Mouse (Mus musculus) liver, embryonic 12.5 days (tissue): Measurements from ENCODE around the gene Usp34. TPM values are rescaled to one million over a fixed set of nuclear protein-coding genes. Genes with fewer than 3 reads are reported as not detected.

ENCODE experiments used
- ATAC-seq: fragments of 200-750 bp; cut with Nextera tagmentation; 2 replicates; pipeline ENCODE4 v1.8.0; 2017; ENCODE audit warnings: moderate number of reproducible peaks, mild to moderate bottlenecking, moderate library complexity
- H3K27ac ChIP-seq: fragments of 300-500 bp; sonication (generic); 2 replicates; pipeline ENCODE4 v1.5.1; 2016; ENCODE audit warnings: mild to moderate bottlenecking
- H3K27me3 ChIP-seq: fragments of 300-500 bp; sonication (generic); replicated peaks from 2 replicates; pipeline ENCODE4 v1.6.1; 2016; ENCODE audit warnings: mild to moderate bottlenecking, moderate library complexity
- H3K36me3 ChIP-seq: fragments of 300-500 bp; sonication (generic); 2 replicates; pipeline ENCODE4 v1.6.1; 2016; ENCODE audit warnings: mild to moderate bottlenecking, moderate library complexity
- H3K4me1 ChIP-seq: fragments of 300-500 bp; sonication (generic); 2 replicates; pipeline ENCODE4 v1.6.1; 2016
- H3K4me2 ChIP-seq: fragments of 300-500 bp; sonication (generic); 2 replicates; pipeline ENCODE4 v1.6.1; 2016; ENCODE audit warnings: mild to moderate bottlenecking, moderate library complexity
- H3K4me3 ChIP-seq: fragments of 300-500 bp; sonication (generic); 2 replicates; pipeline ENCODE4 v1.5.1; 2016; ENCODE audit warnings: mild to moderate bottlenecking, moderate library complexity
- H3K9ac ChIP-seq: fragments of 300-500 bp; sonication (generic); 2 replicates; pipeline ENCODE4 v1.6.1; 2016; ENCODE audit warnings: mild to moderate bottlenecking, moderate library complexity
- H3K9me3 ChIP-seq: fragments of 300-500 bp; sonication (generic); replicated peaks from 2 replicates; pipeline ENCODE4 v1.6.1; 2016; ENCODE audit warnings: mild to moderate bottlenecking, moderate library complexity
- WGBS: fragments of 180-500 bp; shearing (Covaris S2); methylation state at CpG from one replicate; pipeline ENCODE4 v1.1.7; 2016; ENCODE audit not compliant: insufficient replicate concordance; 5-methylcytosine and 5-hydroxymethylcytosine counted together
- polyA plus RNA-seq: library from polyadenylated mRNA; unstranded; fragments of >200 nt; fragmentation: Nextera tagmentation; extraction: Ambion mirVana; gene quantifications from 2 replicates; pipeline ENCODE4 v1.2.1, GENCODE M21; 2016

Gene Usp34
- polyA plus RNA-seq, 1 experiment from 2014 or later, result 10.7 TPM

GRCm38 (mm10) chr11:23364348-23364747 is 57.7 kb downstream of the Usp34 start:
- Histone ChIP-seq H3K4me3 (no peak overlapping the region), H3K36me3 (peaks cover 55% of the 10 kb centered on the region), H3K9me3 (no peaks in the 10 kb centered on the region), H3K9ac (no peak overlapping the region), H3K27me3 (no peaks in the 10 kb centered on the region), H3K4me1 (no peaks in the 10 kb centered on the region), H3K27ac (no peak overlapping the region), H3K4me2 (no peak overlapping the region)
- ATAC-seq, result no peak
- 81% methylated on average over 3 of the region's 3 CpGs for WGBS

GRCm38 (mm10) chr11:23372032-23372431 is 65.3 kb downstream of the Usp34 start:
- no peaks in the 10 kb centered on the region for H3K27me3 ChIP-seq
- H3K4me1 ChIP-seq, result no peaks in the 10 kb centered on the region
- no peak overlapping the region for H3K27ac ChIP-seq
- peaks cover 62% of the 10 kb centered on the region for H3K36me3 ChIP-seq
- H3K4me2 ChIP-seq, result no peak overlapping the region
- ATAC-seq, result no peak
- WGBS, result 87% methylated on average over 4 of the region's 4 CpGs
- no peak overlapping the region for H3K9ac ChIP-seq
- no peaks in the 10 kb centered on the region for H3K9me3 ChIP-seq
- H3K4me3 ChIP-seq, result no peak overlapping the region

- Histone ChIP-seq H3K27ac (no peak overlapping the region), H3K4me3 (no peak overlapping the region), H3K36me3 (peaks cover 63% of the 10 kb centered on the region), H3K4me2 (no peak overlapping the region), H3K27me3 (no peaks in the 10 kb centered on the region), H3K9me3 (no peaks in the 10 kb centered on the region), H3K4me1 (no peaks in the 10 kb centered on the region), H3K9ac (no peak overlapping the region)
- ATAC-seq, result no peak
Measured at GRCm38 (mm10) chr11:23372490-23372889, 65.8 kb downstream of the Usp34 start.

- H3K36me3 ChIP-seq, result peaks cover 59% of the 10 kb centered on the region
- H3K4me1 ChIP-seq, result no peaks in the 10 kb centered on the region
- no peak overlapping the region for H3K4me3 ChIP-seq
- H3K4me2 ChIP-seq, result no peak overlapping the region
- H3K27ac ChIP-seq, result no peak overlapping the region
- 83% methylated on average over 2 of the region's 2 CpGs for WGBS
- H3K9me3 ChIP-seq, result no peaks in the 10 kb centered on the region
- H3K9ac ChIP-seq, result no peak overlapping the region
- H3K27me3 ChIP-seq, result no peaks in the 10 kb centered on the region
- ATAC-seq, result no peak
Measured at GRCm38 (mm10) chr11:23380055-23380454, 73.4 kb downstream of the Usp34 start.

- H3K36me3 ChIP-seq, result peaks cover 54% of the 10 kb centered on the region
- no peaks in the 10 kb centered on the region for H3K4me1 ChIP-seq
- no peaks in the 10 kb centered on the region for H3K9me3 ChIP-seq
- H3K27ac ChIP-seq, result no peak overlapping the region
- H3K9ac ChIP-seq, result no peak overlapping the region
- 84% methylated on average over 3 of the region's 3 CpGs for WGBS
- H3K27me3 ChIP-seq, result no peaks in the 10 kb centered on the region
- ATAC-seq, result no peak
- H3K4me3 ChIP-seq, result no peak overlapping the region
- H3K4me2 ChIP-seq, result no peak overlapping the region
Measured at GRCm38 (mm10) chr11:23380595-23380994, 73.9 kb downstream of the Usp34 start.

- no peak overlapping the region for H3K4me3 ChIP-seq
- WGBS, result 71% methylated on average over 1 of the region's 1 CpGs
- H3K4me2 ChIP-seq, result no peak overlapping the region
- H3K9ac ChIP-seq, result no peak overlapping the region
- H3K4me1 ChIP-seq, result no peaks in the 10 kb centered on the region
- H3K9me3 ChIP-seq, result no peaks in the 10 kb centered on the region
- ATAC-seq, result no peak
- no peaks in the 10 kb centered on the region for H3K27me3 ChIP-seq
- no peak overlapping the region for H3K27ac ChIP-seq
- H3K36me3 ChIP-seq, result peaks cover 44% of the 10 kb centered on the region
Measured at GRCm38 (mm10) chr11:23382787-23383186, 76.1 kb downstream of the Usp34 start.

- Histone ChIP-seq H3K4me3 (no peak overlapping the region), H3K4me2 (0 out of 2 replicates have a peak overlapping the region, but pooled peaks have one; percentile 5), H3K9ac (no peak overlapping the region), H3K27me3 (no peaks in the 10 kb centered on the region), H3K9me3 (no peaks in the 10 kb centered on the region), H3K4me1 (peaks cover 33% of the 10 kb centered on the region), H3K27ac (peak overlapping the region; percentile 56), H3K36me3 (peaks cover 59% of the 10 kb centered on the region)
- 53% methylated on average over 1 of the region's 1 CpGs for WGBS
- ATAC-seq, result peak; percentile 74
Measured at GRCm38 (mm10) chr11:23389649-23390048, 83.0 kb downstream of the Usp34 start.

GRCm38 (mm10) chr11:23392567-23392966 is 85.9 kb downstream of the Usp34 start:
- H3K4me3 ChIP-seq, result no peak overlapping the region
- H3K9me3 ChIP-seq, result no peaks in the 10 kb centered on the region
- H3K27ac ChIP-seq, result no peak overlapping the region
- H3K4me2 ChIP-seq, result no peak overlapping the region
- H3K36me3 ChIP-seq, result peaks cover 70% of the 10 kb centered on the region
- no peaks in the 10 kb centered on the region for H3K27me3 ChIP-seq
- peak; percentile 75 for ATAC-seq
- peaks cover 33% of the 10 kb centered on the region for H3K4me1 ChIP-seq
- H3K9ac ChIP-seq, result no peak overlapping the region

- Histone ChIP-seq H3K4me2 (no peak overlapping the region), H3K4me3 (no peak overlapping the region), H3K9ac (no peak overlapping the region), H3K27ac (no peak overlapping the region), H3K27me3 (no peaks in the 10 kb centered on the region), H3K36me3 (peaks cover 67% of the 10 kb centered on the region), H3K4me1 (peaks cover 16% of the 10 kb centered on the region), H3K9me3 (no peaks in the 10 kb centered on the region)
- no peak for ATAC-seq
- WGBS, result 75% methylated on average over 4 of the region's 4 CpGs
Measured at GRCm38 (mm10) chr11:23396608-23397007, 89.9 kb downstream of the Usp34 start.

- no peak overlapping the region for H3K9ac ChIP-seq
- no peak overlapping the region for H3K4me2 ChIP-seq
- no peak for ATAC-seq
- peaks cover 70% of the 10 kb centered on the region for H3K36me3 ChIP-seq
- H3K4me1 ChIP-seq, result no peaks in the 10 kb centered on the region
- H3K4me3 ChIP-seq, result no peak overlapping the region
- no peaks in the 10 kb centered on the region for H3K27me3 ChIP-seq
- H3K9me3 ChIP-seq, result no peaks in the 10 kb centered on the region
- WGBS, result 86% methylated on average over 12 of the region's 12 CpGs
- no peak overlapping the region for H3K27ac ChIP-seq
Measured at GRCm38 (mm10) chr11:23400978-23401776, 94.5 kb downstream of the Usp34 start.

- Histone ChIP-seq H3K4me1 (no peaks in the 10 kb centered on the region), H3K4me2 (no peak overlapping the region), H3K27me3 (no peaks in the 10 kb centered on the region), H3K9me3 (no peaks in the 10 kb centered on the region), H3K9ac (no peak overlapping the region), H3K4me3 (no peak overlapping the region), H3K36me3 (peaks cover 74% of the 10 kb centered on the region), H3K27ac (no peak overlapping the region)
- ATAC-seq, result no peak
- 83% methylated on average over 6 of the region's 6 CpGs for WGBS
Measured at GRCm38 (mm10) chr11:23428301-23428700, 121.6 kb downstream of the Usp34 start.

GRCm38 (mm10) chr11:23430013-23430412 is 123.3 kb downstream of the Usp34 start:
- H3K4me2 ChIP-seq, result no peak overlapping the region
- H3K9ac ChIP-seq, result no peak overlapping the region
- no peaks in the 10 kb centered on the region for H3K9me3 ChIP-seq
- no peak overlapping the region for H3K4me3 ChIP-seq
- peaks cover 81% of the 10 kb centered on the region for H3K36me3 ChIP-seq
- no peak overlapping the region for H3K27ac ChIP-seq
- WGBS, result 79% methylated on average over 2 of the region's 2 CpGs
- no peaks in the 10 kb centered on the region for H3K27me3 ChIP-seq
- ATAC-seq, result no peak
- no peaks in the 10 kb centered on the region for H3K4me1 ChIP-seq

- H3K36me3 ChIP-seq, result peaks cover 90% of the 10 kb centered on the region
Measured at GRCm38 (mm10) chr11:23436076-23436475, 129.4 kb downstream of the Usp34 start.

More at GRCm38 (mm10) chr11:23436076-23436475, 129.4 kb downstream of the Usp34 start:
- H3K9ac ChIP-seq, result no peak overlapping the region
- H3K9me3 ChIP-seq, result no peaks in the 10 kb centered on the region
- no peak for ATAC-seq
- no peak overlapping the region for H3K4me2 ChIP-seq
- no peaks in the 10 kb centered on the region for H3K4me1 ChIP-seq
- H3K27me3 ChIP-seq, result no peaks in the 10 kb centered on the region
- H3K4me3 ChIP-seq, result no peak overlapping the region
- WGBS, result 79% methylated on average over 2 of the region's 2 CpGs
- no peak overlapping the region for H3K27ac ChIP-seq
